Mouse (Mus musculus) hindbrain, embryonic 11.5 days (tissue): ENCODE measurements around the gene Mcf2l. TPM values are rescaled to one million over a fixed set of nuclear protein-coding genes. Genes with fewer than 3 reads are reported as not detected.
A peak's percentile ranks its signal among the peaks of the same experiment; 100 is the strongest.

Experiments
- ATAC-seq: fragments of 200-750 bp; cut with Nextera tagmentation; 2 replicates; pipeline ENCODE4 v1.8.0; 2017; ENCODE audit warnings: mild to moderate bottlenecking, moderate TSS enrichment, moderate library complexity; ENCODE audit not compliant: low FRiP score
- DNase-seq: peaks from one replicate; pipeline ENCODE4 v3.0.0-alpha.2; 2015; ENCODE audit warnings: low spot score
- H3K27ac ChIP-seq: fragments of 300-500 bp; sonication (generic); 2 replicates; pipeline ENCODE4 v1.5.1; 2014; ENCODE audit warnings: mild to moderate bottlenecking, low read depth, low read length
- H3K27me3 ChIP-seq: fragments of 300-500 bp; sonication (generic); 2 replicates; pipeline ENCODE4 v1.6.1; 2014; ENCODE audit warnings: mild to moderate bottlenecking, low read length, moderate library complexity, mixed read lengths; ENCODE audit not compliant: control insufficient read depth, insufficient read depth
- H3K36me3 ChIP-seq: fragments of 300-500 bp; sonication (generic); 2 replicates; pipeline ENCODE4 v1.6.1; 2014; ENCODE audit warnings: mild to moderate bottlenecking, low read length, moderate library complexity, mixed read lengths; ENCODE audit not compliant: control insufficient read depth, insufficient read depth
- H3K4me1 ChIP-seq: fragments of 300-500 bp; sonication (generic); replicated peaks from 2 replicates; pipeline ENCODE4 v1.6.1; 2014; ENCODE audit warnings: low read length, mixed read lengths; ENCODE audit not compliant: control insufficient read depth, insufficient read depth
- H3K4me2 ChIP-seq: fragments of 300-500 bp; sonication (generic); replicated peaks from 2 replicates; pipeline ENCODE4 v1.6.1; 2014; ENCODE audit warnings: mild to moderate bottlenecking, low read depth, low read length
- H3K4me3 ChIP-seq: fragments of 300-500 bp; sonication (generic); 2 replicates; pipeline ENCODE4 v1.5.1; 2014; ENCODE audit warnings: low read depth, low read length
- H3K9ac ChIP-seq: fragments of 300-500 bp; sonication (generic); 2 replicates; pipeline ENCODE4 v1.6.1; 2014; ENCODE audit warnings: low read depth, low read length
- H3K9me3 ChIP-seq: fragments of 300-500 bp; sonication (generic); 2 replicates; pipeline ENCODE4 v1.6.1; 2016; ENCODE audit warnings: low read length; ENCODE audit not compliant: control insufficient read depth
- WGBS: fragments of 180-500 bp; shearing (Covaris S2); extraction: QIAGEN DNeasy Blood & Tissue Kit; methylation state at CpG from one replicate; pipeline ENCODE4 v1.1.7; 2014; 5-methylcytosine and 5-hydroxymethylcytosine counted together
- polyA plus RNA-seq: library from polyadenylated mRNA; unstranded; fragments of >200 nt; fragmentation: Nextera tagmentation; extraction: Ambion mirVana; gene quantifications from 2 replicates; pipeline ENCODE4 v1.2.1, GENCODE M21; 2014

The Mcf2l gene
- 51.0 and 54.4 TPM in 2 replicates for polyA plus RNA-seq

DNA sequence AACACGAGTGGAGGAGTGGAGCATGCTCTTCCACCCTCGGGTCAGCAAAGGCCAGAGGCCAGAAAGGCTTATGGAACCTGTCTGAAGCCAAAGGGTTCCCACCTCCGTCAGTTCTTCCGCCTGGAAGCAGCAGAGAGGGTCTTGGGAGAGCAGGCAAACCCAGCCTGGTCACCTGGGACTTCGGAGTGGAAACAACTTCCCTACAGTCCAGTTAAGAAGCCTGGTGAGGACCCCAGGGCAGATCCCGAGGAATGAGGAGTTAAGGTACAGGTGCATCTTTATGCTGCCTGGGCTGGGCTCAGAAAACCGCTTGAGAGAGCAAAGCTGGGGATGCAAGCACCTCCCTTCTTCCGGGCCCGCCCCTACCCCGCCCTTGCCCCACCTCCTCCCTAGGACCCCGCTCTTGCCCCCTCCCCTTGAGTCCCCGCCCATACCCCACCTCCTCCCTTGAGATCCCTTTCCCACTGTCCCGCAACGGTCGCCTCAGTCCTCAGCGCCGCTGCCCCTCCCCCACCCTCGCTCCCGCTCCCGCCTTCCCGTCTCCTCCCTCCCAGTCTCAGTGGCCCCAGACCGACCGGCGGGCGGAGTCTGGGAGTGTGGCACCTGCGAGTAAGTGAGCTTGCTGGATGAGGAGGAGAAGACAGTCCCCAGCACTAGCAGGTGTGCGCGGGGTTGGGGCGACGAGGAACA lies at the start of gene Mcf2l:
TSS of gene Mcf2l (plus strand) at position 450 of the 690 bp plus-strand sequence.
- H3K4me3 ChIP-seq = peak within 1 kb of the TSS; percentile 45
- H3K4me2 ChIP-seq = peak within 1 kb of the TSS; percentile 69
- no peaks in the 10 kb centered on the region for H3K9me3 ChIP-seq
- H3K9ac ChIP-seq = peak within 1 kb of the TSS; percentile 72
- H3K4me1 ChIP-seq = peaks cover 4% of the 10 kb centered on the region
- DNase-seq (peak; percentile 89), ATAC-seq (peak; percentile 69)
- no peaks in the 10 kb centered on the region for H3K27me3 ChIP-seq
- H3K27ac ChIP-seq = 0 out of 2 replicates have a peak within 1 kb of the TSS, but pooled peaks have one; percentile 36
- no peaks in the 10 kb centered on the region for H3K36me3 ChIP-seq
- WGBS = under 1% methylated on average over 22 of the region's 30 CpGs

DNA sequence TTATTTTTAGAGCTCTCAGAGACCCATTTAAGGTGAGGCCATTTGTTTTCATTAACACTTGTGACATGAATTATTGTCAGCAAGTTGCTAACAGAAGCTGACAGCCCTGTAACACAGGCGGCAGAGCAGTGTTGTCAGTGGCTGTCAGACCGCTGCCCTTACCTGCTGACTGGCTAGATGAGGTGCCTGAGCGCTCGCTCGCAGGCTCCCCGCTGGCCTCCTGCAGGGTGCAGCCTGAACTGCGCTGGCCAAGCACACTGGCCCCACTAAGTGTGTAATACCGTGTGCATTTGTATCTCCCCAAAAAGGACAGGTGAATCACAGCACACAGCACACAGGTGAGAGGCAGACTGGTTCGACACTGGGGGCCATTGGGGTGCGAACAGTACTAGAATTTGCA lies 49.0 kb upstream of the Mcf2l start:
- no peak overlapping the region for H3K27ac ChIP-seq
- H3K4me2 ChIP-seq = no peak overlapping the region
- no peak for ATAC-seq
- no peak for DNase-seq
- no peak overlapping the region for H3K9ac ChIP-seq
- H3K4me1 ChIP-seq = 0 out of 2 replicates have a peak, but pooled peaks cover 2% of the 10 kb centered on the region
- no peaks in the 10 kb centered on the region for H3K27me3 ChIP-seq
- H3K9me3 ChIP-seq = no peaks in the 10 kb centered on the region
- 58% methylated on average over 10 of the region's 10 CpGs for WGBS
- H3K36me3 ChIP-seq = 0 out of 2 replicates have a peak, but pooled peaks cover 2% of the 10 kb centered on the region
- no peak overlapping the region for H3K4me3 ChIP-seq

DNA sequence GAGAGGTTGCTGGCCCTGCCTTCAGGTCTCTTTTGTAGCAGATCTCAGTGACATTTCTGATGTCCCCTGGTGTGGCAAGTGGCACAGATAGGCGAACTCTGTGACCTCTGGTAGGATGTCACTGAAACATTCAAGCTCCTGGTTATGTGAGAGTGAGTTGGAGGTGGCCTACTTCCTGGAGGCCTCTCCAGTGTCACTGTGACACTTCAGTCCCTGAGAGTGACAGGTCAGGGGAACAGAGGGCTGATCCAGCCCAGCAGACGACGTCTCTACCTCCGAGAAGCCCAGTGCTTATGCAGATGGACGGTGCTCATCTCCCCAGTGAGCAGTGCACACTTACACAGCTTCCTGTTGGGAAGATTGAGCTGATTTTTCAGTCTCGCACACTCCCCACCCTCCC lies 48.4 kb upstream of the Mcf2l start:
- H3K4me3 ChIP-seq = no peak overlapping the region
- no peaks in the 10 kb centered on the region for H3K27me3 ChIP-seq
- ATAC-seq (no peak), DNase-seq (no peak)
- H3K9me3 ChIP-seq = no peaks in the 10 kb centered on the region
- H3K9ac ChIP-seq = no peak overlapping the region
- H3K36me3 ChIP-seq = 0 out of 2 replicates have a peak, but pooled peaks cover 2% of the 10 kb centered on the region
- H3K4me2 ChIP-seq = no peak overlapping the region
- H3K27ac ChIP-seq = no peak overlapping the region
- H3K4me1 ChIP-seq = 0 out of 2 replicates have a peak, but pooled peaks cover 2% of the 10 kb centered on the region
- WGBS = 60% methylated on average over 6 of the region's 6 CpGs

DNA sequence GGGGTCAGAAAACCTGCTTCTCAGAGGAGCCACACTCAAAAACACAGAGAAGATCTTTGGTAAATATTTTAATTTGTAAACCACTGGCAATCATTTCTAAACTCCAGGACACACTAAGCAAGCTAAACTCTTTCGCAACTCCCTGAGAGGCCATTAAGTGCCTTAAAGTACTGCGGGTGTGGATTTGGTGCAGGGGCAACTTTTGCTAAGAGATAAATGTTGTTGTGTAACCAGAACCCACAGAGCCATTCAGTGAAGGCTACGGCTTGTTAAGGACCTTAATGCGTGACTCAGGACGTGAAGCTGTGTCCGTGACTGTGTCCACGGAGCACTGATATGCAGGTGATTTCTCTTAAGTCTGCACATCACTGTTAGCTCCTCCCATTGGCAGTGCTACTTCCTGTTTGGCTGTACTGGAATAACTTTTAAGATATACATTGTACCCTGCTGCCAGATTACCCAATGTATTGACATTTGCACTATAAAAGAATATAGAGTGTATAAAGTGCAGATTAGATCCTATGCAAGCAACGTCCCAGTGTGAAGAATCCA lies 47.8 kb upstream of the Mcf2l start:
- no peak overlapping the region for H3K27ac ChIP-seq
- DNase-seq (no peak), ATAC-seq (no peak)
- H3K36me3 ChIP-seq = 0 out of 2 replicates have a peak, but pooled peaks cover 2% of the 10 kb centered on the region
- 77% methylated on average over 8 of the region's 8 CpGs for WGBS
- H3K4me2 ChIP-seq = no peak overlapping the region
- H3K4me3 ChIP-seq = no peak overlapping the region
- no peaks in the 10 kb centered on the region for H3K9me3 ChIP-seq
- H3K4me1 ChIP-seq = 0 out of 2 replicates have a peak, but pooled peaks cover 2% of the 10 kb centered on the region
- H3K9ac ChIP-seq = no peak overlapping the region
- H3K27me3 ChIP-seq = no peaks in the 10 kb centered on the region

DNA sequence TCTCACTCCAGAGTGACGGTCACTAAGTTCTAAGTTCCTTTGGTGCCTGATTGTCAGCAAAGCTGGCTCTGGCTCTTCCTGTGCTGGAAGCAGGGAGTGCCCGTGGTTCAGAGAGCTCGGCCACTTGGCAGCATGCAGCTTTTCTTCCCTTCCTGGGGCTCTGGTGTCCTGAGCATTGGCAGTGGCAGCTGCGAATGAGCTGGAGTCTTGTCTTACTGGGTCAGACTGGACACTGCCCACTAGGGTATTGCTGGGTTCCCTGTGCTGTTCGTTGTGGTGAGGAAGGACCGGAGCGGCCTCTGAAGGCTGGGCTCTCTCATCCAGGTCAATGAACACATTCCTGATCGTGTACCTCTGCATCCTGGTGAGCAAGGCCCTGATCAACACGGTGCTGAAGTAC lies 46.5 kb upstream of the Mcf2l start:
- no peak overlapping the region for H3K9ac ChIP-seq
- H3K4me3 ChIP-seq = no peak overlapping the region
- H3K27me3 ChIP-seq = no peaks in the 10 kb centered on the region
- peaks cover 5% of the 10 kb centered on the region for H3K4me1 ChIP-seq
- no peak for ATAC-seq
- H3K9me3 ChIP-seq = no peaks in the 10 kb centered on the region
- no peak overlapping the region for H3K4me2 ChIP-seq
- WGBS = 93% methylated on average over 9 of the region's 9 CpGs
- H3K27ac ChIP-seq = no peak overlapping the region
- DNase-seq = no peak
- H3K36me3 ChIP-seq = no peaks in the 10 kb centered on the region

DNA sequence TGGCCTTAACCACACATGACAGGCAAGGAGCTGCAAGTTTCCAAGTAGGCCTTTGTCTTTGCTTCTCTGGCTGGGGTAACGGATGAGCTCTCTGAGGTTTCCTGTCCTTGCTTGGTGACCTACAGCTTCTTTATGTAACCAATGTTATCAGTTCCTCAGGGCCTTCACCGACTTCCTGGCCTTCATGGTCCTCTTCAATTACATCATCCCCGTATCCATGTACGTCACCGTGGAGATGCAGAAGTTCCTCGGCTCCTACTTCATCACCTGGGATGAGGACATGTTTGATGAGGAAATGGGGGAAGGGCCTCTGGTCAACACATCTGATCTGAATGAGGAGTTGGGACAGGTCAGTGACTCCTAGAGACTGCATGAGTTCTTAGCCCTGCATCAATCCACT lies 45.3 kb upstream of the Mcf2l start:
- Histone ChIP-seq H3K36me3 (no peaks in the 10 kb centered on the region), H3K4me3 (no peak overlapping the region), H3K4me1 (peaks cover 7% of the 10 kb centered on the region), H3K4me2 (no peak overlapping the region), H3K9ac (no peak overlapping the region), H3K27ac (no peak overlapping the region), H3K27me3 (no peaks in the 10 kb centered on the region), H3K9me3 (no peaks in the 10 kb centered on the region)
- no peak for DNase-seq
- no peak for ATAC-seq
- WGBS = 89% methylated on average over 6 of the region's 6 CpGs

DNA sequence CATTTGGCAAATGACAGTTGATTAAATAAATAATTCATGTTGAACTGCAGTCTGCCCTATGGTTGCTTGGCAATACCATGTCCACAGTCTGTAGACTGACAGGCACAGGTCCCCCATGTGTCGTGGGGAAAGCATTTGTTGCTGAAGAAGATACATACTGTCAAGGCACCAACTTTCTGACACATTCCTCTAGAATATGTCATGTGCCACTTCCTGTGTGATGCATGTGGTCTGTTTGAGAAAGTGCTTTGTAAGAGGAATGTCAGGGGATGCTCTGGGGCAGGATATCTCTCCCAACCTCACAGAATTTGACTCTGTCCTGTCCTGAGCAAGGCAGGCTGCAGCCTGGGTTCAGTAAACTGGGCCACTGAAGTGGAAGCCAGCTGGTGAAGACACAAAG lies 44.2 kb upstream of the Mcf2l start:
- H3K27me3 ChIP-seq = no peaks in the 10 kb centered on the region
- H3K36me3 ChIP-seq = no peaks in the 10 kb centered on the region
- no peak overlapping the region for H3K4me2 ChIP-seq
- H3K27ac ChIP-seq = no peak overlapping the region
- peak; percentile 26; the same call in 1 of the 2 replicates for ATAC-seq
- WGBS = 41% methylated on average over 1 of the region's 1 CpGs
- no peak overlapping the region for H3K4me3 ChIP-seq
- H3K9ac ChIP-seq = no peak overlapping the region
- H3K9me3 ChIP-seq = no peaks in the 10 kb centered on the region
- peaks cover 7% of the 10 kb centered on the region for H3K4me1 ChIP-seq
- DNase-seq = no peak

DNA sequence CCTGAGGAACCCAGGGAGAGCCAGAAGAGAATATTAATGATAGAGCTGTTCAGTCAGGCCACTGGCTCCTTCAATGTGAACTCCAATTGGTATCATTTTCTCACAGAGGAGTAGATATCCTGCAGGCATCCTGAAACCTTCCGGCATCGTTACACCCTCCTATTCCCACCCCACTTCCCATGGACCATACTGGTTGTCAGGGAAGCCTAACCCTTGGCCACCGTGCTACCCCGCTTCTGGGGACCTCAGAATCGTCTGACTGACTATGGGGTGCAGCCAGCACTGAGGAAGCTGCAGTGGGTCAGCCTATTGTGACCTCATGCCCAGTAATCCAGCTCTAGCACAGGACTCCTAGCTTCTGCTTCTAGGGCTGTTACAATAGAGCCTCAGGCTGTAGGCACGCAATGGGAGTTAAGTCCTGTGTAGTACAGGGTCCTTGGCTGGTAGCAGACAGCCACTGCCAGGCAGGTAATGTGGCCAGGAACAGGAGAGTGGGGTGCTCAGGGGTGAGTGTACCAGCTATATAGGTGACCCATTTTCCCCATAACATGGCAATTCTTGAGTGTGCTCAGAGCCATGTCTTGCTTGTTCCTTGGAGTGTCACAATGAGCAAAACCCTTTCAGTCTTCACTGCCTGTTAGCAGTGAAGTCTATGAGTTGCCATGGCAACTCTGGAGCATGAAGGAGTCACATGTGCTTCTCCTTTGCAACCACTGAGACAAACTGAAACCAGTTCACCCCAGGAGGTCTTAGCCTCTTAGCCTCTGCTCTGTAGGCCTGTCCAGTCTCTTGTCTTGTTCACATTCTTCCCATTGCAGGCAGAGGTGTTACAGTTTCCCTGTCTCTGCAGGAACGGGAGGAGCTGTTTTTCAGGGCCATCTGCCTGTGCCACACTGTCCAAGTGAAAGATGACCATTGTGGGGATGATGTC lies 41.7 kb upstream of the Mcf2l start:
- ATAC-seq (peak; percentile 66), DNase-seq (peak; percentile 58)
- peak overlapping the region; percentile 20; the same call in 1 of the 2 replicates for H3K27ac ChIP-seq
- H3K9ac ChIP-seq = no peak overlapping the region
- H3K36me3 ChIP-seq = no peaks in the 10 kb centered on the region
- WGBS = 72% methylated on average over 7 of the region's 7 CpGs
- no peak overlapping the region; the same call in 1 of the 2 replicates for H3K4me2 ChIP-seq
- H3K9me3 ChIP-seq = no peaks in the 10 kb centered on the region
- H3K4me1 ChIP-seq = peaks cover 6% of the 10 kb centered on the region
- no peaks in the 10 kb centered on the region for H3K27me3 ChIP-seq
- H3K4me3 ChIP-seq = no peak overlapping the region
